Mouse (Mus musculus) limb, embryonic 11.5 days (tissue): ENCODE results near the gene Gm20509. TPM values are rescaled to one million over a fixed set of nuclear protein-coding genes. Genes with fewer than 3 reads are reported as not detected.
"Not testable (repeated sequence)": the region's sequence is repeated elsewhere in the genome, so short reads cannot be mapped to it uniquely, and the experiment has no call there.

ENCODE experiments used
- ATAC-seq: fragments of 200-750 bp; cut with Nextera tagmentation; 2 replicates; pipeline ENCODE4 v1.8.0; 2017; ENCODE audit warnings: low read depth; ENCODE audit not compliant: insufficient number of reproducible peaks, low FRiP score, low TSS enrichment
- DNase-seq: peaks from one replicate; pipeline ENCODE4 v3.0.0-alpha.2; 2015; ENCODE audit warnings: low spot score
- H3K27ac ChIP-seq: fragments of 300-500 bp; sonication (generic); replicated peaks from 2 replicates; pipeline ENCODE4 v1.5.1; 2014; ENCODE audit warnings: low read depth, mild to moderate bottlenecking, low read length
- H3K27me3 ChIP-seq: fragments of 300-500 bp; sonication (generic); 2 replicates; pipeline ENCODE4 v1.6.1; 2014; ENCODE audit warnings: mild to moderate bottlenecking, low read length, mixed read lengths; ENCODE audit not compliant: control insufficient read depth, insufficient read depth
- H3K36me3 ChIP-seq: fragments of 300-500 bp; sonication (generic); 2 replicates; pipeline ENCODE4 v1.6.1; 2014; ENCODE audit warnings: mild to moderate bottlenecking, low read length, moderate library complexity, mixed read lengths; ENCODE audit not compliant: control insufficient read depth, insufficient read depth
- H3K4me1 ChIP-seq: fragments of 300-500 bp; sonication (generic); 2 replicates; pipeline ENCODE4 v1.6.1; 2014; ENCODE audit warnings: low read length, mixed read lengths; ENCODE audit not compliant: control insufficient read depth, insufficient read depth
- H3K4me2 ChIP-seq: fragments of 300-500 bp; sonication (generic); 2 replicates; pipeline ENCODE4 v1.6.1; 2014; ENCODE audit warnings: low read depth, mild to moderate bottlenecking, moderate library complexity; ENCODE audit not compliant: severe bottlenecking
- H3K4me3 ChIP-seq: fragments of 300-500 bp; sonication (generic); 2 replicates; pipeline ENCODE4 v1.5.1; 2014; ENCODE audit warnings: low read depth, low read length
- H3K9ac ChIP-seq: fragments of 300-500 bp; sonication (generic); 2 replicates; pipeline ENCODE4 v1.6.1; 2014; ENCODE audit warnings: mild to moderate bottlenecking, low read length
- H3K9me3 ChIP-seq: fragments of 300-500 bp; sonication (generic); 2 replicates; pipeline ENCODE4 v1.6.1; 2016; ENCODE audit warnings: low read length; ENCODE audit not compliant: control insufficient read depth
- WGBS: fragments of 180-500 bp; shearing (Covaris S2); extraction: QIAGEN DNeasy Blood & Tissue Kit; methylation state at CpG from one replicate; pipeline ENCODE4 v1.1.7; 2014; 5-methylcytosine and 5-hydroxymethylcytosine counted together
- polyA plus RNA-seq: library from polyadenylated mRNA; unstranded; fragments of >200 nt; fragmentation: Nextera tagmentation; extraction: Ambion mirVana; gene quantifications from 2 replicates; pipeline ENCODE4 v1.2.1, GENCODE M21; 2014

Gm20509 gene
- polyA plus RNA-seq, 1 experiment from 2014 or later, result not detected

- 40% methylated on average over 5 of the region's 5 CpGs for WGBS
- Histone ChIP-seq H3K36me3 (no peaks in the 10 kb centered on the region), H3K27ac (no peak overlapping the region), H3K27me3 (peaks cover 9% of the 10 kb centered on the region; the same call in 1 of the 2 replicates), H3K4me2 (peak overlapping the region; percentile 81), H3K9me3 (no peaks in the 10 kb centered on the region), H3K4me3 (peak overlapping the region; percentile 37), H3K4me1 (no peaks in the 10 kb centered on the region), H3K9ac (peak overlapping the region; percentile 50; the same call in 1 of the 2 replicates)
- no peak for DNase-seq
- no peak for ATAC-seq
Observed at GRCm38 (mm10) chr9:73103880-73104198, 1.6 kb downstream of the Gm20509 start.

DNA sequence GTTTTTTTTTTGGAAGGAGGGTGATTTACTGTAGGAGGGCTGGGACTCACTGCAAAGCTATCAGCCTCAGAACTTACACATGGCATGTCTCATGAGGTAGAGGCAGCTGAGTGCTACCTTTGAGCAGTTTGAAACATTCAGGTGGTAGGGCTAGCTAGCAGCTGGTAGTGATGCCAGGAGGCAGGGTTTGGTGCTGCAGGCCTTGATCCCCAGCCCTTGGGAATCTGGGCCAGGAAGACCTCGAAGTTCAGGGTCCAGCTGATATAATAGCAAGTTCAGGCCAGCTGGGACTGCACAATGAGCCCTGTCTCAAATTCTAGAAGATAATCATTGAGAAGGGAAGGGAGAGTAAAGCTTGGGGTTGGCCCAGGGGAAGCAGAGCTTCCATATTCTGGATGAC is 2.9 kb downstream of the Gm20509 start:
- Histone ChIP-seq H3K27me3 (peaks cover 9% of the 10 kb centered on the region; the same call in 1 of the 2 replicates), H3K4me1 (no peaks in the 10 kb centered on the region), H3K4me2 (no peak overlapping the region), H3K9ac (no peak overlapping the region), H3K9me3 (no peaks in the 10 kb centered on the region), H3K4me3 (no peak overlapping the region), H3K27ac (no peak overlapping the region), H3K36me3 (no peaks in the 10 kb centered on the region)
- DNase-seq, result no peak
- ATAC-seq, result no peak
- 50% methylated on average over 1 of the region's 1 CpGs for WGBS

- Histone ChIP-seq H3K36me3 (no peaks in the 10 kb centered on the region), H3K4me1 (no peaks in the 10 kb centered on the region), H3K4me3 (no peak overlapping the region), H3K27ac (no peak overlapping the region), H3K4me2 (no peak overlapping the region), H3K9me3 (no peaks in the 10 kb centered on the region), H3K9ac (no peak overlapping the region), H3K27me3 (peaks cover 9% of the 10 kb centered on the region; the same call in 1 of the 2 replicates)
- no peak for ATAC-seq
- DNase-seq, result no peak
Observed at GRCm38 (mm10) chr9:73105771-73106170, 3.5 kb downstream of the Gm20509 start.

- peak within 1 kb of the TSS; percentile 52 for H3K4me2 ChIP-seq
- H3K4me1 ChIP-seq, result no peaks in the 10 kb centered on the region
- DNase-seq (peak; percentile 85), ATAC-seq (peak; percentile 96)
- H3K9ac ChIP-seq, result peak within 1 kb of the TSS; percentile 70
- H3K27me3 ChIP-seq, result no peaks in the 10 kb centered on the region
- H3K4me3 ChIP-seq, result peak within 1 kb of the TSS; percentile 96
- no peaks in the 10 kb centered on the region for H3K9me3 ChIP-seq
- under 1% methylated on average over 64 of the region's 64 CpGs for WGBS
- H3K36me3 ChIP-seq, result peaks cover 7% of the 10 kb centered on the region; the same call in 1 of the 2 replicates
- H3K27ac ChIP-seq, result peak within 1 kb of the TSS; percentile 56; the same call in 1 of the 2 replicates
Observed at GRCm38 (mm10) chr9:73112919-73113906, 10.9 kb downstream of the Gm20509 start, which contains the start of gene Rsl24d1. Rsl24d1 (plus strand) TSS chr9:73113426.

DNA sequence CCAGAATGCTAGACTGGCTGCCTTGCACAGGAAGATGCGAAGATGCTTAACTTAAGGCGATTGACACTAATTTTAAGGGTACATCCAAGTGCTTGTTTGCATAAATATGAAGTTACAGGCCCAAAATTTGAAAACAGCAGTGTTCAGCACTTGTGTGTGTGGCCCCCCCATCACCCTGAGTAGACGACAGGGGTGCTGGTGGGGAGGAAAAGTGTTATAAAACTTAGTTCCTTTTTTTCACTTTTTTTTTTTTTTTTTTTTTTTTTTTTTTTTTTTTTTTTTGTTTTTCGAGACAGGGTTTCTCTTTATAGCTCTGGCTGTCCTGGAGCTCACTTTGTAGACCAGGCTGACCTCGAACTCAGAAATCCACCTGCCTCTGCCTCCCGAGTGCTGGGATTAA is 14.4 kb downstream of the Gm20509 start:
- H3K4me3 ChIP-seq, DNase-seq: not testable (repeated sequence)

DNA sequence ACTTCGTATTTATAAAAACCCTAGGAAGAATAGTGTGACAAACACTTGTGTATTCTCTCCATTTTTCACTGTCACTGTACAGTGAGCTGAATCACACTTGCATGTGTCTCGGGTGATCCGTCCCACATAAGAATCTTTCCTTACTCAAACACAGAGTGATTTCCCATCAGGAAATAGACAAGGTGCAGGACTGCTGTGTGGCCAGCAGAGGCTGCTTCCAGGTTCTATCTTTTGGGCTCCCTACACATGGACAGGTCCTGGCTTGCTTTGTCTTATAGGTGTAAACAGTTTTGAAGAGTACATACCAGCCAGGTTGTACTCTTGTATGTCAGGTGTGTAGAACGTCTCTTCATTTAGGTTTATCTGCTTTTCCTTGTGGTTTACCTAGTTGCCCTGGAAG is 15.7 kb downstream of the Gm20509 start:
- 88% methylated on average over 4 of the region's 4 CpGs for WGBS
- no peak for DNase-seq
- Histone ChIP-seq H3K36me3 (peaks cover 19% of the 10 kb centered on the region; the same call in 1 of the 2 replicates), H3K4me1 (no peaks in the 10 kb centered on the region), H3K9ac (no peak overlapping the region), H3K4me3 (no peak overlapping the region), H3K27ac (no peak overlapping the region), H3K9me3 (no peaks in the 10 kb centered on the region), H3K4me2 (no peak overlapping the region), H3K27me3 (no peaks in the 10 kb centered on the region)
- ATAC-seq, result no peak

More for the DNA sequence above, 14.4 kb downstream of the Gm20509 start:
- WGBS, result 90% methylated on average over 5 of the region's 6 CpGs
- H3K9me3 ChIP-seq, ATAC-seq, H3K27ac ChIP-seq, H3K4me1 ChIP-seq, H3K27me3 ChIP-seq, H3K4me2 ChIP-seq, H3K9ac ChIP-seq: not testable (repeated sequence)
- peaks cover 17% of the 10 kb centered on the region; the same call in 1 of the 2 replicates for H3K36me3 ChIP-seq

DNA sequence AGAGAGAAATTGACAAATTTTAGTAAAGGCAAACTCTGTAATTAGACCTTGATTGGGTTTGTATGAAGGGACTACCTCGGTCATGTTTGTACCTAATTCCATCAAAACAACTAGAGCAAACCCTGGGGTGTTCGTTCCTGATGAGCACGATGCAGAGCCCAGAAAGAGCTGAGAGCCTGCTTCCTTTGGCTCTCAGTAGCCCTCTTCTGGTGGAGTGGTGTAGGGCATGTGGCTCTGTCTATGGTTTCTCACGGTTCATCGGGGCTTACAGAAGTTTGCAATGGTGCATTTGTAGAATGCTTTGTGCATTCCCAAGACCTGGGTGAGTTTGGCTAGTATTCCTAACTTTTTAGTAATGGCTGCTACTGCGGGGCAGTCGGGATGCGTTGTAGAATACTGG is 19.5 kb downstream of the Gm20509 start:
- Histone ChIP-seq H3K9me3 (no peaks in the 10 kb centered on the region), H3K36me3 (peaks cover 16% of the 10 kb centered on the region; the same call in 1 of the 2 replicates), H3K27ac (no peak overlapping the region), H3K4me2 (no peak overlapping the region), H3K27me3 (no peaks in the 10 kb centered on the region), H3K4me1 (no peaks in the 10 kb centered on the region), H3K4me3 (no peak overlapping the region), H3K9ac (no peak overlapping the region)
- whole genome bisulfite sequencing, result 79% methylated on average over 8 of the region's 8 CpGs
- ATAC-seq, result no peak
- peak; percentile 31 for DNase-seq

DNA sequence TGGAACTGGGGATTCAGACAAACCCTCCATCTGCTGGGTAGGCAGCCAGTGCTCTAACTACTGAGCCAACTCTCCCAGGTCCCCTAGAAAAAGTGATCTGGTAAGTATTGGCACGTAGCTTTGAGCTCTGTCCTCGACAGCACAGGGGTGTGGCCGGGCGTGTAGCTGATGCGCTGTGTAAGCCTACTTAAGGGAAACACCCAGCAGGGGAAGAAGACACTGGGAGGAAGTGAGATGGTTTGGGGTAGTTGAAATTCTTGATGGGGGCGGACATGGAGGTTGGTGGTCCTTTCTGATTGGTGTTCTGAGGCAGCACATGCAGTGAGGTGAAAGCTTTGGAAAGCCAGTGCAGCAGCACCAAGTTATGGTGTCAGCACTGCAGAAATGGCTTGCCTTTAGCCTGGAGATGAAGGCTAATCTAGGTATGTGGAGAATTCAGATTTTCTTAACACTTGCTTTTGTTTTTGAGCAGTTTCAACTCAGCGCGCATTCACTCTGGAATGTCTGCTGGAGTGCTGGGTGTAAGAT is 22.8 kb downstream of the Gm20509 start:
- 96% methylated on average over 8 of the region's 8 CpGs for WGBS
- Histone ChIP-seq H3K4me2 (no peak overlapping the region), H3K27ac (no peak overlapping the region), H3K9me3 (no peaks in the 10 kb centered on the region), H3K9ac (no peak overlapping the region), H3K36me3 (peaks cover 11% of the 10 kb centered on the region), H3K4me1 (no peaks in the 10 kb centered on the region), H3K27me3 (no peaks in the 10 kb centered on the region), H3K4me3 (no peak overlapping the region)
- ATAC-seq, result no peak
- DNase-seq, result no peak
